Mouse (Mus musculus) myocyte (in vitro differentiated cells): Measurements from ENCODE around the gene Mgrn1.

Source experiments
- CEBPB ChIP-seq: IDR thresholded peaks from 2 replicates; pipeline ENCODE4 v1.6.1; 2011; ENCODE audit warnings: mild to moderate bottlenecking, moderate library complexity; ENCODE audit not compliant: poor library complexity, insufficient read depth, severe bottlenecking
- E2F4 ChIP-seq: IDR thresholded peaks from one replicate; pipeline ENCODE4 v1.6.1; 2011; ENCODE audit warnings: mild to moderate bottlenecking, control low read depth, moderate library complexity; ENCODE audit not compliant: insufficient read depth
- MAX ChIP-seq: IDR thresholded peaks from one replicate; pipeline ENCODE4 v1.6.1; 2011; ENCODE audit warnings: low read depth, mild to moderate bottlenecking, control low read depth
- MYOD1 ChIP-seq, 3 experiments: IDR thresholded peaks; one replicate each; pipeline ENCODE4 v1.6.1; 2011; ENCODE audit warnings: control low read depth in 2 of 3, low read depth in 2 of 3, mild to moderate bottlenecking in 2 of 3, moderate library complexity in 1 of 3; ENCODE audit not compliant: insufficient read length in 2 of 3, control insufficient read depth in 1 of 3
- POLR2A ChIP-seq: IDR thresholded peaks from one replicate; pipeline ENCODE4 v1.6.1; 2011; ENCODE audit warnings: low read depth, mild to moderate bottlenecking, control low read depth, moderate library complexity; ENCODE audit not compliant: insufficient read length
- POLR2AphosphoS2 ChIP-seq: IDR thresholded peaks from one replicate; pipeline ENCODE4 v1.6.1; 2011; ENCODE audit warnings: low read depth, control low read depth; ENCODE audit not compliant: insufficient read length
- SRF ChIP-seq: IDR thresholded peaks from one replicate; pipeline ENCODE4 v1.6.1; 2011; ENCODE audit warnings: low read depth; ENCODE audit not compliant: control insufficient read depth, insufficient read length
- TCF12 ChIP-seq: IDR thresholded peaks from one replicate; pipeline ENCODE4 v1.6.1; 2011; ENCODE audit warnings: mild to moderate bottlenecking, control low read depth; ENCODE audit not compliant: poor library complexity, insufficient read depth, severe bottlenecking
- USF1 ChIP-seq: IDR thresholded peaks from one replicate; pipeline ENCODE4 v1.6.1; 2011; ENCODE audit warnings: low read depth, mild to moderate bottlenecking, control low read depth, moderate library complexity

DNA sequence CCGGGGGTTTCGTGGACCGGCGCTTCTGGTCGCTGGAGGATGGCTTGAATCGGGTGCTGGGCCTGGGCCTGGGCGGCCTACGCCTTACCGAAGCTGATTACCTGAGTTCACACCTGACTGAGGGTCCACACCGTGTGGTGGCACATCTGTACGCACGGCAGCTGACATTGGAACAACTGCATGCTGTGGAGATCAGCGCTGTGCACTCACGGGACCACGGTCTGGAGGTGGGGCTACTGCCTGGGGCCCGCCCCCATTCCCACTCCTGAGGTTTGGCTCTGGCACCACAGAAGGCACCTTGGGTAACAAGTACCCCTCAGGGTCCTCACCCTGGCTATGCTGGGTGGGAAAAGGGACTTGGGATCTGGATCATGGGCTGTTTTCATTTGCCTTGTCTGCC lies 53.4 kb downstream of the Mgrn1 start:
- TF ChIP-seq E2F4: no peak
- TF ChIP-seq USF1: no peak
- TF ChIP-seq POLR2AphosphoS2: peak; percentile 89
- TF ChIP-seq POLR2A: peak; percentile 53
- TF ChIP-seq SRF: peak; percentile 27
- TF ChIP-seq CEBPB: no peak
- no peak for TF ChIP-seq TCF12
- peak in 1 of 3 experiments; percentile 26 for TF ChIP-seq MYOD1 (IDR thresholded peaks at IDR 0.05; ENCODE audit: control insufficient read depth in 1 of 3, insufficient read length in 2 of 3, low read depth in 2 of 3)
- TF ChIP-seq MAX: no peak
